Mouse (Mus musculus) kidney, embryonic 14.5 days (tissue): Measurements from ENCODE around the gene Gm10842. TPM values are rescaled to one million over a fixed set of nuclear protein-coding genes. Genes with fewer than 3 reads are reported as not detected.

Source experiments
- ATAC-seq: fragments of 200-750 bp; cut with Nextera tagmentation; 2 replicates; pipeline ENCODE4 v1.8.0; 2017; ENCODE audit warnings: moderate number of reproducible peaks, mild to moderate bottlenecking, moderate TSS enrichment, moderate library complexity; ENCODE audit not compliant: low FRiP score, low TSS enrichment
- H3K27ac ChIP-seq: fragments of 300-500 bp; sonication (generic); 2 replicates; pipeline ENCODE4 v1.5.1; 2014; ENCODE audit warnings: low read depth, mild to moderate bottlenecking, low read length, moderate library complexity, mixed read lengths
- H3K27me3 ChIP-seq: fragments of 300-500 bp; sonication (generic); 2 replicates; pipeline ENCODE4 v1.6.1; 2014; ENCODE audit warnings: mild to moderate bottlenecking, low read length; ENCODE audit not compliant: control insufficient read depth, insufficient read depth
- H3K36me3 ChIP-seq: fragments of 300-500 bp; sonication (generic); 2 replicates; pipeline ENCODE4 v1.6.1; 2014; ENCODE audit warnings: low read length, mixed read lengths; ENCODE audit not compliant: control insufficient read depth, insufficient read depth
- H3K4me1 ChIP-seq: fragments of 300-500 bp; sonication (generic); 2 replicates; pipeline ENCODE4 v1.6.1; 2014; ENCODE audit warnings: low read length, mixed read lengths; ENCODE audit not compliant: control insufficient read depth, insufficient read depth
- H3K4me2 ChIP-seq: fragments of 300-500 bp; sonication (generic); replicated peaks from 2 replicates; pipeline ENCODE4 v1.6.1; 2014; ENCODE audit warnings: low read depth, mild to moderate bottlenecking, low read length
- H3K4me3 ChIP-seq: fragments of 300-500 bp; sonication (generic); 2 replicates; pipeline ENCODE4 v1.5.1; 2014; ENCODE audit warnings: mild to moderate bottlenecking, low read length
- H3K9ac ChIP-seq: fragments of 300-500 bp; sonication (generic); 2 replicates; pipeline ENCODE4 v1.6.1; 2014; ENCODE audit warnings: low read depth, mild to moderate bottlenecking, low read length, moderate library complexity
- H3K9me3 ChIP-seq: fragments of 300-500 bp; sonication (generic); 2 replicates; pipeline ENCODE4 v1.6.1; 2016; ENCODE audit warnings: low read length; ENCODE audit not compliant: control insufficient read depth
- WGBS: fragments of 180-500 bp; shearing (Covaris S2); extraction: QIAGEN DNeasy Blood & Tissue Kit; methylation state at CpG from one replicate; pipeline ENCODE4 v1.1.7; 2014; 5-methylcytosine and 5-hydroxymethylcytosine counted together
- polyA plus RNA-seq: library from polyadenylated mRNA; unstranded; fragments of >200 nt; fragmentation: Nextera tagmentation; extraction: Ambion mirVana; gene quantifications from 2 replicates; pipeline ENCODE4 v1.2.1, GENCODE M21; 2014

Gm10842 gene
- polyA plus RNA-seq, 1 experiment from 2014 or later = not detected

GRCm38 (mm10) chr11:105159673-105160360 is 13.1 kb downstream of the Gm10842 start:
- H3K9me3 ChIP-seq = peaks cover 16% of the 10 kb centered on the region
- H3K27me3 ChIP-seq = no peaks in the 10 kb centered on the region
- no peak overlapping the region for H3K27ac ChIP-seq
- H3K36me3 ChIP-seq = no peaks in the 10 kb centered on the region
- no peak for ATAC-seq
- WGBS = 65% methylated on average over 6 of the region's 6 CpGs
- H3K4me2 ChIP-seq = no peak overlapping the region
- H3K4me1 ChIP-seq = no peaks in the 10 kb centered on the region
- H3K4me3 ChIP-seq = no peak overlapping the region
- no peak overlapping the region for H3K9ac ChIP-seq

GRCm38 (mm10) chr11:105161411-105161810 is 14.7 kb downstream of the Gm10842 start:
- Histone ChIP-seq H3K9ac (no peak overlapping the region), H3K27ac (no peak overlapping the region), H3K4me3 (no peak overlapping the region), H3K4me2 (no peak overlapping the region), H3K4me1 (no peaks in the 10 kb centered on the region), H3K9me3 (peaks cover 27% of the 10 kb centered on the region), H3K27me3 (no peaks in the 10 kb centered on the region), H3K36me3 (no peaks in the 10 kb centered on the region)
- 92% methylated on average over 2 of the region's 2 CpGs for WGBS
- ATAC-seq = no peak

- Histone ChIP-seq H3K4me2 (no peak overlapping the region), H3K4me3 (no peak overlapping the region), H3K4me1 (no peaks in the 10 kb centered on the region), H3K9me3 (peaks cover 27% of the 10 kb centered on the region), H3K36me3 (no peaks in the 10 kb centered on the region), H3K27ac (no peak overlapping the region), H3K27me3 (no peaks in the 10 kb centered on the region), H3K9ac (no peak overlapping the region)
- 86% methylated on average over 69 of the region's 69 CpGs for WGBS
- ATAC-seq = no peak
These were observed 18.1 kb downstream of the Gm10842 start for GRCm38 (mm10) chr11:105164516-105165510.

GRCm38 (mm10) chr11:105166780-105167179 is 20.1 kb downstream of the Gm10842 start:
- no peak overlapping the region for H3K4me2 ChIP-seq
- 90% methylated on average over 10 of the region's 10 CpGs for WGBS
- no peak overlapping the region for H3K27ac ChIP-seq
- H3K36me3 ChIP-seq = no peaks in the 10 kb centered on the region
- H3K4me3 ChIP-seq = no peak overlapping the region
- H3K9me3 ChIP-seq = peaks cover 27% of the 10 kb centered on the region
- no peak overlapping the region for H3K9ac ChIP-seq
- H3K4me1 ChIP-seq = no peaks in the 10 kb centered on the region
- ATAC-seq = no peak
- no peaks in the 10 kb centered on the region for H3K27me3 ChIP-seq

- ATAC-seq = no peak
- Histone ChIP-seq H3K4me3 (peak within 1 kb of the TSS; percentile 12; the same call in 1 of the 2 replicates), H3K27ac (no peak within 1 kb of the TSS), H3K9me3 (no peaks in the 10 kb centered on the region), H3K36me3 (no peaks in the 10 kb centered on the region), H3K27me3 (no peaks in the 10 kb centered on the region), H3K4me2 (peak within 1 kb of the TSS; percentile 86; the same call in 1 of the 2 replicates), H3K4me1 (peaks cover 11% of the 10 kb centered on the region; the same call in 1 of the 2 replicates), H3K9ac (no peak within 1 kb of the TSS)
- WGBS = 40% methylated on average over 2 of the region's 2 CpGs
These were observed 31.8 kb downstream of the Gm10842 start, which contains the start of gene Tlk2 for GRCm38 (mm10) chr11:105178516-105178915. Gene Tlk2 (plus strand): TSS chr11:105178807.

- H3K27ac ChIP-seq = peak overlapping the region; percentile 97; the same call in 1 of the 2 replicates
- H3K4me2 ChIP-seq = peak overlapping the region; percentile 86
- H3K4me3 ChIP-seq = peak overlapping the region; percentile 61; the same call in 1 of the 2 replicates
- ATAC-seq = no peak
- no peaks in the 10 kb centered on the region for H3K27me3 ChIP-seq
- peaks cover 5% of the 10 kb centered on the region for H3K36me3 ChIP-seq
- H3K9ac ChIP-seq = no peak overlapping the region
- peaks cover 11% of the 10 kb centered on the region; the same call in 1 of the 2 replicates for H3K4me1 ChIP-seq
- H3K9me3 ChIP-seq = no peaks in the 10 kb centered on the region
- WGBS = 39% methylated on average over 4 of the region's 4 CpGs
These were observed 32.8 kb downstream of the Gm10842 start for GRCm38 (mm10) chr11:105179523-105179922.

- WGBS = under 1% methylated on average over 32 of the region's 35 CpGs
- ATAC-seq = no peak; the same call in none of the 2 replicates
- H3K4me3 ChIP-seq = peak overlapping the region; percentile 61
- H3K36me3 ChIP-seq = peaks cover 14% of the 10 kb centered on the region
- peak overlapping the region; percentile 97 for H3K27ac ChIP-seq
- no peaks in the 10 kb centered on the region for H3K27me3 ChIP-seq
- H3K9me3 ChIP-seq = no peaks in the 10 kb centered on the region
- H3K4me1 ChIP-seq = peaks cover 11% of the 10 kb centered on the region; the same call in 1 of the 2 replicates
- peak overlapping the region; percentile 86 for H3K4me2 ChIP-seq
- peak overlapping the region; percentile 95 for H3K9ac ChIP-seq
These were observed 33.9 kb downstream of the Gm10842 start for GRCm38 (mm10) chr11:105180471-105181091.

GRCm38 (mm10) chr11:105181126-105181637 is 34.5 kb downstream of the Gm10842 start:
- peak overlapping the region; percentile 61 for H3K4me3 ChIP-seq
- peaks cover 19% of the 10 kb centered on the region for H3K36me3 ChIP-seq
- peak overlapping the region; percentile 97 for H3K27ac ChIP-seq
- H3K4me1 ChIP-seq = peaks cover 11% of the 10 kb centered on the region; the same call in 1 of the 2 replicates
- peak overlapping the region; percentile 86 for H3K4me2 ChIP-seq
- H3K27me3 ChIP-seq = no peaks in the 10 kb centered on the region
- peak; percentile 98 for ATAC-seq
- H3K9me3 ChIP-seq = no peaks in the 10 kb centered on the region
- under 1% methylated on average over 54 of the region's 60 CpGs for WGBS
- peak overlapping the region; percentile 95 for H3K9ac ChIP-seq
